Mouse (Mus musculus) liver, adult 2 months (tissue): ENCODE results near the gene Mark3. TPM values are rescaled to one million over a fixed set of nuclear protein-coding genes. Genes with fewer than 3 reads are reported as not detected.
A peak's percentile ranks its signal among the peaks of the same experiment; 100 is the strongest.

Experiments
- DNase-seq: peaks from one replicate; pipeline ENCODE4 v3.0.0-alpha.2; 2011; ENCODE audit warnings: low read depth, low spot score; ENCODE audit errors: extremely low read depth
- H3K27ac ChIP-seq: fragments of 200-500 bp; replicated peaks from 2 replicates; pipeline ENCODE4 v1.5.1; 2012; ENCODE audit warnings: low read depth, mild to moderate bottlenecking, control low read depth, inconsistent platforms, low read length; ENCODE audit not compliant: insufficient read depth
- H3K27me3 ChIP-seq: fragments of 200-500 bp; 2 replicates; pipeline ENCODE4 v1.6.1; 2012; ENCODE audit warnings: mild to moderate bottlenecking, moderate library complexity, low read length, inconsistent platforms; ENCODE audit not compliant: control insufficient read depth, insufficient read depth
- H3K36me3 ChIP-seq: fragments of 200-500 bp; 2 replicates; pipeline ENCODE4 v1.6.1; 2012; ENCODE audit warnings: low read length, inconsistent platforms; ENCODE audit not compliant: control insufficient read depth, insufficient read depth
- H3K4me1 ChIP-seq: fragments of 200-500 bp; 2 replicates; pipeline ENCODE4 v1.6.1; 2011; ENCODE audit warnings: low read length; ENCODE audit not compliant: control insufficient read depth, insufficient read depth
- H3K4me3 ChIP-seq: fragments of 200-500 bp; 2 replicates; pipeline ENCODE4 v1.5.1; 2011; ENCODE audit warnings: low read depth, mild to moderate bottlenecking, control low read depth, low read length, moderate library complexity; ENCODE audit not compliant: insufficient read depth
- H3K79me2 ChIP-seq: fragments of 200-500 bp; 2 replicates; pipeline ENCODE4 v1.6.1; 2012; ENCODE audit warnings: inconsistent platforms, mild to moderate bottlenecking, low read length, moderate library complexity; ENCODE audit not compliant: control insufficient read depth, insufficient read depth
- H3K9ac ChIP-seq: fragments of 200-500 bp; 2 replicates; pipeline ENCODE4 v1.6.1; 2012; ENCODE audit warnings: low read depth, mild to moderate bottlenecking, control low read depth, inconsistent platforms, low read length
- CTCF ChIP-seq: fragments of 200-500 bp; IDR thresholded peaks from 2 replicates; pipeline ENCODE4 v1.5.1; 2011; ENCODE audit warnings: low read depth, low read length, control low read depth
- POLR2A ChIP-seq: fragments of 200-500 bp; IDR thresholded peaks from 2 replicates; pipeline ENCODE4 v1.6.1; 2011; ENCODE audit warnings: low read length, control low read depth; ENCODE audit not compliant: insufficient read depth; ENCODE audit errors: extremely low read depth
- WGBS: fragments of 180-500 bp; shearing (Covaris S2); methylation state at CpG from one replicate; pipeline ENCODE4 v1.1.7; 2018; 5-methylcytosine and 5-hydroxymethylcytosine counted together
- polyA plus RNA-seq: library from polyadenylated mRNA; depleted of rRNA; stranded (reverse); fragments of >200 nt; gene quantifications from 2 replicates; pipeline ENCODE4 v1.2.3, GENCODE M21; 2012
- total RNA-seq: library from RNA; depleted of rRNA; stranded (reverse); fragments of >200 nt; gene quantifications from 2 replicates; pipeline ENCODE4 v1.2.3, GENCODE M21; 2014

Gene Mark3
- total and polyA plus RNA-seq, 2 experiments: 15.9 to 30.9 TPM

- TF ChIP-seq CTCF: no peak
- no peak for TF ChIP-seq POLR2A
- DNase-seq: no peak
- Histone ChIP-seq H3K79me2 (peaks cover 10% of the 10 kb centered on the region; the same call in 1 of the 2 replicates), H3K27me3 (no peaks in the 10 kb centered on the region), H3K9ac (no peak overlapping the region), H3K4me3 (no peak overlapping the region), H3K27ac (0 out of 2 replicates have a peak overlapping the region, but pooled peaks have one; percentile 29), H3K4me1 (peaks cover 2% of the 10 kb centered on the region; the same call in 1 of the 2 replicates), H3K36me3 (peaks cover 23% of the 10 kb centered on the region)
- WGBS: 76% methylated on average over 5 of the region's 5 CpGs
Observed at GRCm38 (mm10) chr12:111599640-111600039, 25.3 kb downstream of the Mark3 start.

- Histone ChIP-seq H3K36me3 (peaks cover 19% of the 10 kb centered on the region), H3K27me3 (no peaks in the 10 kb centered on the region), H3K27ac (no peak overlapping the region), H3K4me3 (no peak overlapping the region), H3K79me2 (peaks cover 5% of the 10 kb centered on the region; the same call in 1 of the 2 replicates), H3K9ac (no peak overlapping the region), H3K4me1 (peaks cover 2% of the 10 kb centered on the region; the same call in 1 of the 2 replicates)
- WGBS: 31% methylated on average over 3 of the region's 3 CpGs
- TF ChIP-seq POLR2A (no peak), CTCF (no peak)
- DNase-seq: peak; percentile 71
Observed at GRCm38 (mm10) chr12:111603871-111604270, 29.5 kb downstream of the Mark3 start.

GRCm38 (mm10) chr12:111605619-111606018 is 31.3 kb downstream of the Mark3 start:
- TF ChIP-seq POLR2A: no peak
- no peak for TF ChIP-seq CTCF
- H3K4me1 ChIP-seq: peaks cover 2% of the 10 kb centered on the region; the same call in 1 of the 2 replicates
- H3K36me3 ChIP-seq: peaks cover 20% of the 10 kb centered on the region
- no peak overlapping the region for H3K9ac ChIP-seq
- 60% methylated on average over 2 of the region's 2 CpGs for WGBS
- peak; percentile 29 for DNase-seq
- H3K27me3 ChIP-seq: no peaks in the 10 kb centered on the region
- no peak overlapping the region for H3K27ac ChIP-seq
- peaks cover 5% of the 10 kb centered on the region; the same call in 1 of the 2 replicates for H3K79me2 ChIP-seq
- H3K4me3 ChIP-seq: no peak overlapping the region

GRCm38 (mm10) chr12:111608015-111608414 is 33.7 kb downstream of the Mark3 start:
- no peaks in the 10 kb centered on the region; the same call in 1 of the 2 replicates for H3K4me1 ChIP-seq

GRCm38 (mm10) chr12:111614475-111615141 is 40.3 kb downstream of the Mark3 start:
- no peaks in the 10 kb centered on the region for H3K27me3 ChIP-seq
- peaks cover 37% of the 10 kb centered on the region for H3K36me3 ChIP-seq
- TF ChIP-seq CTCF: no peak
- no peak for TF ChIP-seq POLR2A
- no peak for DNase-seq
- H3K27ac ChIP-seq: no peak overlapping the region
- 90% methylated on average over 5 of the region's 5 CpGs for WGBS
- H3K9ac ChIP-seq: no peak overlapping the region
- H3K4me3 ChIP-seq: no peak overlapping the region
- H3K4me1 ChIP-seq: no peaks in the 10 kb centered on the region
- H3K79me2 ChIP-seq: peaks cover 4% of the 10 kb centered on the region; the same call in 1 of the 2 replicates

More at GRCm38 (mm10) chr12:111608015-111608414, 33.7 kb downstream of the Mark3 start:
- H3K27ac ChIP-seq: no peak overlapping the region
- WGBS: 68% methylated on average over 5 of the region's 5 CpGs
- TF ChIP-seq POLR2A (no peak), CTCF (no peak)
- H3K79me2 ChIP-seq: peaks cover 9% of the 10 kb centered on the region; the same call in 1 of the 2 replicates
- no peak for DNase-seq
- H3K9ac ChIP-seq: no peak overlapping the region
- peaks cover 30% of the 10 kb centered on the region for H3K36me3 ChIP-seq
- H3K27me3 ChIP-seq: no peaks in the 10 kb centered on the region
- H3K4me3 ChIP-seq: no peak overlapping the region

GRCm38 (mm10) chr12:111618266-111618665 is 43.9 kb downstream of the Mark3 start:
- Histone ChIP-seq H3K9ac (no peak overlapping the region), H3K79me2 (no peaks in the 10 kb centered on the region), H3K36me3 (peaks cover 34% of the 10 kb centered on the region), H3K4me1 (no peaks in the 10 kb centered on the region), H3K27me3 (no peaks in the 10 kb centered on the region), H3K27ac (no peak overlapping the region), H3K4me3 (no peak overlapping the region)
- TF ChIP-seq CTCF (no peak), POLR2A (no peak)
- DNase-seq: no peak
- WGBS: 96% methylated on average over 7 of the region's 7 CpGs
